Mouse (Mus musculus) hindbrain, postnatal 0 days (tissue): ENCODE results near the gene Tmem185b. TPM values are rescaled to one million over a fixed set of nuclear protein-coding genes. Genes with fewer than 3 reads are reported as not detected.

ENCODE experiments used
- ATAC-seq: fragments of 200-750 bp; cut with Nextera tagmentation; 2 replicates; pipeline ENCODE4 v1.8.0; 2017; ENCODE audit warnings: mild to moderate bottlenecking, moderate TSS enrichment, moderate library complexity
- DNase-seq: peaks from one replicate; pipeline ENCODE4 v3.0.0-alpha.2; 2015; ENCODE audit warnings: low spot score
- H3K27ac ChIP-seq: fragments of 300-500 bp; sonication (generic); 2 replicates; pipeline ENCODE4 v1.5.1; 2014; ENCODE audit warnings: mild to moderate bottlenecking
- H3K27me3 ChIP-seq: fragments of 300-500 bp; sonication (generic); 2 replicates; pipeline ENCODE4 v1.6.1; 2014; ENCODE audit warnings: low read length, mixed read lengths; ENCODE audit not compliant: insufficient read depth
- H3K36me3 ChIP-seq: fragments of 300-500 bp; sonication (generic); 2 replicates; pipeline ENCODE4 v1.6.1; 2014; ENCODE audit warnings: low read length, mixed read lengths; ENCODE audit not compliant: insufficient read depth
- H3K4me1 ChIP-seq: fragments of 300-500 bp; sonication (generic); 2 replicates; pipeline ENCODE4 v1.6.1; 2014; ENCODE audit warnings: antibody characterized with exemption, low read length, mixed read lengths; ENCODE audit not compliant: insufficient read depth
- H3K4me2 ChIP-seq: fragments of 300-500 bp; sonication (generic); 2 replicates; pipeline ENCODE4 v1.6.1; 2014; ENCODE audit warnings: low read depth, mild to moderate bottlenecking, low read length, moderate library complexity, mixed read lengths
- H3K4me3 ChIP-seq: fragments of 300-500 bp; sonication (generic); 2 replicates; pipeline ENCODE4 v1.5.1; 2014; ENCODE audit warnings: low read length
- H3K9ac ChIP-seq: fragments of 300-500 bp; sonication (generic); replicated peaks from 2 replicates; pipeline ENCODE4 v1.6.1; 2014; ENCODE audit warnings: mild to moderate bottlenecking, low read length, moderate library complexity, mixed read lengths
- H3K9me3 ChIP-seq: fragments of 300-500 bp; sonication (generic); 2 replicates; pipeline ENCODE4 v1.6.1; 2016; ENCODE audit warnings: low read length, mixed read lengths
- CTCF ChIP-seq: IDR thresholded peaks from 2 replicates; pipeline ENCODE4 v1.5.1; 2016; ENCODE audit warnings: antibody characterized with exemption, control low read depth, low read depth
- WGBS: fragments of 180-500 bp; shearing (Covaris S2); extraction: QIAGEN DNeasy Blood & Tissue Kit; methylation state at CpG from one replicate; pipeline ENCODE4 v1.1.7; 2014; 5-methylcytosine and 5-hydroxymethylcytosine counted together
- polyA plus RNA-seq: library from polyadenylated mRNA; unstranded; fragments of >200 nt; fragmentation: Nextera tagmentation; extraction: Ambion mirVana; gene quantifications from 2 replicates; pipeline ENCODE4 v1.2.1, GENCODE M21; 2015
- total RNA-seq: library from RNA; depleted of rRNA; stranded (reverse); fragments of >200 nt; gene quantifications from 2 replicates; pipeline ENCODE4 v1.2.3, GENCODE M21; 2014

Gene Tmem185b
- total and polyA plus RNA-seq, 2 experiments from 2014 or later: 10.3 to 24.2 TPM

DNA sequence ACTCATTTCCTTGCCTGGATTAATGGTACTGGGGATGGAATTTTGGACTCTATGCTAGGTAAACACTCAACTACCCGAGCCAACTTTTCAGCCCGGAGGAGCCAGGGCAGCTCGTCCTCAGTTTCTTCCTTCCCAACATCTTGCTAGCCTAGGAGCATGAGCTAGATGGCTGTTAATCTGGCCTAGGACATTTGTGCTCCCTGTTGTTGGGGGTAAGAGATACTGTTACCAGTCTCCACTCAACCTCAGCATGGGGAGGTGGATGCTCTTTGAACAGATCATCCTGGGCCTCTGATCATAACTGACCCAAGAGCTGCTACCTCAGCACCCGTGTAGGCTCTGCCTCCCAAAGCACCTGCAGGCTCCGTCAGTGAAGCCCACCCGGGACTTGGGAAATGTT, 17.4 kb downstream of the Tmem185b start:
- H3K36me3 ChIP-seq: peaks cover 4% of the 10 kb centered on the region; the same call in 1 of the 2 replicates
- DNase-seq (no peak), ATAC-seq (no peak)
- no peaks in the 10 kb centered on the region for H3K27me3 ChIP-seq
- 92% methylated on average over 6 of the region's 6 CpGs for WGBS
- no peak overlapping the region for H3K9ac ChIP-seq
- H3K9me3 ChIP-seq: no peaks in the 10 kb centered on the region
- no peak for TF ChIP-seq CTCF
- no peaks in the 10 kb centered on the region for H3K4me1 ChIP-seq
- H3K4me2 ChIP-seq: no peak overlapping the region
- H3K27ac ChIP-seq: no peak overlapping the region
- H3K4me3 ChIP-seq: no peak overlapping the region

DNA sequence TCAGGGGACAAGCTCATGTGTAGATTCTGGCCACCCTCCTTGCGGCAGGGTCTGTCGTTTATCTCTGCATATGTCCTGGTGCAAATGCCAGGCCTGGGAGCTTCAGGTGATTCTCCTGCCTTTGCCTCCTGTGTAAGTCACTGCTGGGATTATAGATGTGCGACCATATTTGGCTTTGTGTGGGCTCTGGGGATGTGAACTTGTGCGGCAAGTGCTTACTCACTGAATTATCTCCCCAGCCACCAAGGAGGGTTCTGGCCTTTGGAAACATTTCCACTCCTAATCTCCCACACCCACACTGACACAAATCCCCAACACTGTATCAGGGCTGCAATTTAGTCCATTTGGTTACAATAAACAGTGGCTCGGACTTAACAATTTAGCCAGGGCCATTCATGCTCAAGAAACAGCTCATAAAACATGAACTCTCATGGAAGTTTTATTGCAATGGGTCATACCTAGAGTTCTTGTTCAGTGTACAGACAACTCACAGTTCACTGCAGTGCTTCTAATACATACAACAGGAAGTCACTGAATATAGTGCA, 18.7 kb downstream of the Tmem185b start:
- H3K4me1 ChIP-seq: no peaks in the 10 kb centered on the region
- no peak overlapping the region for H3K4me3 ChIP-seq
- ATAC-seq (no peak), DNase-seq (no peak)
- H3K27me3 ChIP-seq: no peaks in the 10 kb centered on the region
- no peaks in the 10 kb centered on the region for H3K9me3 ChIP-seq
- peaks cover 4% of the 10 kb centered on the region; the same call in 1 of the 2 replicates for H3K36me3 ChIP-seq
- 93% methylated on average over 5 of the region's 5 CpGs for WGBS
- no peak overlapping the region for H3K9ac ChIP-seq
- H3K27ac ChIP-seq: no peak overlapping the region
- no peak for TF ChIP-seq CTCF
- no peak overlapping the region for H3K4me2 ChIP-seq

DNA sequence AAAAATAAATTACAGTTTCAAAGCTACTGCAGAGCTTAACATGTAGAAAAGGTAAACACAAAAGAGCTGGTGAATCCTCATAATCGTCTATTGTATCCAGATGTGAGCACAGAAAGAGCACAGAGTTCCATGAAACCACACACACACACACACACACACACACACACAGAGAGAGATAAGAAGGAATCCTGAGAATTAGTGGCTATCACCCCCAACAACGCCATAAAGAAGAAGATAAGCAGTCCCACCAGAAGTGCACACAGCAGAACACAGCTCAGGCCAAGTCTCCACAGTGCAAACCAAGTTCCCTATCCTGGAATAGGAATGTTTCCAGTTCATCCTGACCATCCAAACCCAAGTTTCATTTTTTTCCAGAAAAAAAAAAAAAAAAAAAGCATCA, 19.2 kb downstream of the Tmem185b start:
- Histone ChIP-seq H3K36me3 (peaks cover 7% of the 10 kb centered on the region; the same call in 1 of the 2 replicates), H3K4me3 (no peak overlapping the region), H3K27me3 (no peaks in the 10 kb centered on the region), H3K9ac (no peak overlapping the region), H3K4me2 (no peak overlapping the region), H3K27ac (no peak overlapping the region), H3K4me1 (no peaks in the 10 kb centered on the region), H3K9me3 (no peaks in the 10 kb centered on the region)
- ATAC-seq (no peak), DNase-seq (no peak)
- no peak for TF ChIP-seq CTCF
- 92% methylated on average over 2 of the region's 2 CpGs for WGBS

DNA sequence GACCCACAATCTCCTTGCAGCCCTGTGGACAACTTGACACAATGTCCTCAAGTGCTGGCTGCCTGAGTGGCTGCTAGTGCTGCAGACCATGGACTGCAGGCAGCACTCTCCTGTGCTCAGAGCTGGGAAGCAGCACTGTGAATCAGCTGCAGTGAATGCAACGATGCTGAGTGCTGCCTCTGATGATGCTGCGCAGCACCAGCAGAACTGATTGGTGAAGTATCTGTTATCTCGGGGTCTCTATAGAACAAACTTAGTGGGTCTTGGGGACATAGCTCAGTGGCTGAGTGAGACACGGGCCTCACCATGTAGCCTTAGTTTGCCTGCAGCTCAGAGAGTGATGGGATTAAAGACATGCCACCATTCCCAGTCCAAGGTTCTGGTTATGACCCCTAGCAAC, 19.7 kb downstream of the Tmem185b start:
- H3K9ac ChIP-seq: no peak overlapping the region
- H3K36me3 ChIP-seq: peaks cover 7% of the 10 kb centered on the region; the same call in 1 of the 2 replicates
- ATAC-seq: no peak
- TF ChIP-seq CTCF: no peak
- H3K27me3 ChIP-seq: no peaks in the 10 kb centered on the region
- no peaks in the 10 kb centered on the region for H3K9me3 ChIP-seq
- no peak overlapping the region for H3K4me3 ChIP-seq
- no peak overlapping the region for H3K27ac ChIP-seq
- no peak for DNase-seq
- H3K4me1 ChIP-seq: no peaks in the 10 kb centered on the region
- 96% methylated on average over 4 of the region's 4 CpGs for WGBS
- no peak overlapping the region for H3K4me2 ChIP-seq

DNA sequence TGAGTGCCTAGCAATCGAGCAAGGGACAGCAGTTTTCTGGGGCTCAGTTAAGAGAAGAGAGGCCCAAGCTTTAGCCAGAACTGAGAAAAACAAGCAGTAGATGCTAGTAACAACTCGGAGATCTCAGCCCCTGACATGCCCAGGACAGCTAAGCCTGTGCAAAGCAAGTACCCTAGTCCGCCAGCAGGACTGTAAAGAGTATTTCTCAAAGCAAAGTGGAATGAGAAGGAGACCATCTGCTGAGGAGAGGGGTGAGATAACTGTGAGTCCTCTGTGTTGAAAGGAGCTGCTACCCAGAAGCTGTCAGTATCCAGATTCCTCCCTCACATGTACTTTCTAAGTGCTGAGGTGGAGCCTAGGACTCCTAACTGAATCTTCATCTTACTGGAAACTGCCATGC, 20.5 kb downstream of the Tmem185b start:
- H3K4me2 ChIP-seq: no peak overlapping the region
- H3K4me1 ChIP-seq: no peaks in the 10 kb centered on the region
- no peak overlapping the region for H3K4me3 ChIP-seq
- no peak overlapping the region for H3K27ac ChIP-seq
- WGBS: 92% methylated on average over 3 of the region's 3 CpGs
- no peak for ATAC-seq
- no peaks in the 10 kb centered on the region for H3K27me3 ChIP-seq
- H3K9me3 ChIP-seq: no peaks in the 10 kb centered on the region
- H3K36me3 ChIP-seq: peaks cover 11% of the 10 kb centered on the region; the same call in 1 of the 2 replicates
- DNase-seq: no peak
- no peak for TF ChIP-seq CTCF
- no peak overlapping the region for H3K9ac ChIP-seq

DNA sequence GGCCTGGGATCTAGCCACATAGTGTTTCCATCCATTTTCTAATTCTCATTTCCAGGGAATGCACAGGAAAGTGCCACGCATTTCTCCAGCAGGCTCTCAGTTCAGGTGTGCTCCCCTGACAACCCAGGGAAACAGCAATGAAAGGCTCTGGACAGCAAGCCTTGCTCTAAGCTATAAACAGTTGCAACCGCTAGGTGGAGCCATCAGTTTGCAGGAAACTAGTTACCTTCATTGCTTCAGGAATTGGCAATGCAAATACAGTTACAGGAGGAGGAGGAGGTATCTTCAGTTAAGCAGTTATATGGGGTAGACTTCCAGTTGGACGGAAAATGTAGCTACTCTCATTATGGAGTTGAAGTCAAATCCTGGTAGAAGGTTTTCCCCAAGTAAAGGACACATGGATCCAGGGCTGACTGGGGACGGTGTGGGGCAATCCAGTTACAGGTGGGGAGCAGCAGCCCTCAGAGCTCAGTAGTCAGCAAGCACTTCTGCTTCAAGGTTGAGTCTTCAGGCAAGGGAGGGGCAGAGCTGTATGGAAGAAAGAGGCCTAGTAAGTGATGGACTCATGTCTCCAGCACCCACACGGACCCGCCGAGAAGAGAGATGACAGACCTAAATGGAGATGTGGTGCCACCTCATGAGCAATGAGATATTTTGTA, 22.8 kb downstream of the Tmem185b start:
- H3K9me3 ChIP-seq: no peaks in the 10 kb centered on the region
- 68% methylated on average over 7 of the region's 7 CpGs for WGBS
- no peaks in the 10 kb centered on the region for H3K4me1 ChIP-seq
- no peaks in the 10 kb centered on the region for H3K27me3 ChIP-seq
- no peak overlapping the region for H3K9ac ChIP-seq
- TF ChIP-seq CTCF: peak; percentile 94
- H3K4me3 ChIP-seq: no peak overlapping the region
- peak; percentile 61; the same call in 1 of the 2 replicates for ATAC-seq
- no peak overlapping the region for H3K4me2 ChIP-seq
- peak; percentile 93 for DNase-seq
- H3K36me3 ChIP-seq: peaks cover 11% of the 10 kb centered on the region; the same call in 1 of the 2 replicates
- no peak overlapping the region for H3K27ac ChIP-seq

DNA sequence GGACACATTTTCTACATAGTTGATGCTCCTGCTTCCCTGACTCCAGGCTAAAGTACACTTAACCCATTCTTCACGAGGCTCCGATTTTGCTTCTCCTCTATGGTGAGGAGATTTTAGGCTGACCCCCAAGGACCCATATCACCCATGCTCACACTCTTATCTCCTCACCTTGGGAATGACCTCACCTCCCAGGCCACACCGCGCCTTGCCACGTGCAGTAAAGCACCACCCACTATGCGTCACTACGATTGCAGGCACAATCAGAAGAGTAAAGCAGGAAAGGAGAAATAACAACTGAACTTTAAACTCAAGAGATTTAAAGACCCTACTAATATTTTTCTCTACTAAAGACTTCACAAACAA, 23.3 kb downstream of the Tmem185b start:
- no peak for ATAC-seq
- DNase-seq: no peak
- Histone ChIP-seq H3K27me3 (no peaks in the 10 kb centered on the region), H3K36me3 (peaks cover 7% of the 10 kb centered on the region; the same call in 1 of the 2 replicates), H3K9ac (no peak overlapping the region), H3K4me2 (no peak overlapping the region), H3K27ac (no peak overlapping the region), H3K4me3 (no peak overlapping the region), H3K4me1 (no peaks in the 10 kb centered on the region), H3K9me3 (no peaks in the 10 kb centered on the region)
- 92% methylated on average over 7 of the region's 7 CpGs for WGBS
- no peak for TF ChIP-seq CTCF
